Mouse (Mus musculus): ENCODE data around the gene Dgkg. TPM values are rescaled to one million over a fixed set of nuclear protein-coding genes. Genes with fewer than 3 reads are reported as not detected.

Dgkg gene
- total and polyA plus RNA-seq, 2 experiments from 2014 or later, result 6.1 to 12.5 TPM

GRCm38 (mm10) chr16:22527499-22527939 lies 129.5 kb downstream of the Dgkg start:
- no peaks in the 10 kb centered on the region for H3K36me3 ChIP-seq (ENCODE audit: insufficient read depth, low read length)
- H3K9me3 ChIP-seq (ENCODE audit: low read length), result 0 out of 2 replicates have a peak, but pooled peaks cover 2% of the 10 kb centered on the region
- no peaks in the 10 kb centered on the region for H3K27me3 ChIP-seq (ENCODE audit: insufficient read depth, low read length)
- WGBS, result 14% methylated on average over 5 of the region's 5 CpGs
- no peak overlapping the region for H3K4me3 ChIP-seq (ENCODE audit: low read length)
- ATAC-seq (peak; percentile 67), DNase-seq (ENCODE audit: low spot score) (peak; percentile 69)
- H3K4me1 ChIP-seq (ENCODE audit: insufficient read depth, low read length), result no peaks in the 10 kb centered on the region
- H3K27ac ChIP-seq, result no peak overlapping the region
- H3K9ac ChIP-seq (replicated peaks; ENCODE audit: low read length), result no peak overlapping the region
- TF ChIP-seq CTCF (IDR thresholded peaks at IDR 0.05; ENCODE audit: low read depth), result no peak
- H3K4me2 ChIP-seq (ENCODE audit: low read depth, low read length), result no peak overlapping the region

- ATAC-seq, result no peak
- Histone ChIP-seq H3K4me2 (ENCODE audit: low read depth, low read length) (no peak overlapping the region), H3K9me3 (ENCODE audit: low read length) (0 out of 2 replicates have a peak, but pooled peaks cover 2% of the 10 kb centered on the region), H3K27ac (no peak overlapping the region), H3K4me1 (ENCODE audit: insufficient read depth, low read length) (no peaks in the 10 kb centered on the region), H3K9ac (replicated peaks; ENCODE audit: low read length) (no peak overlapping the region), H3K27me3 (ENCODE audit: insufficient read depth, low read length) (no peaks in the 10 kb centered on the region), H3K4me3 (ENCODE audit: low read length) (no peak overlapping the region), H3K36me3 (ENCODE audit: insufficient read depth, low read length) (no peaks in the 10 kb centered on the region)
- no peak for DNase-seq (ENCODE audit: low spot score)
- WGBS, result 95% methylated on average over 4 of the region's 4 CpGs
- TF ChIP-seq CTCF (IDR thresholded peaks at IDR 0.05; ENCODE audit: low read depth), result no peak
These were observed 130.6 kb downstream of the Dgkg start for GRCm38 (mm10) chr16:22526386-22526785.

- ATAC-seq (peak; percentile 93), DNase-seq (ENCODE audit: low spot score) (peak; percentile 87)
- no peaks in the 10 kb centered on the region; the same call in 1 of the 2 replicates for H3K4me1 ChIP-seq (ENCODE audit: insufficient read depth, low read length)
- no peaks in the 10 kb centered on the region for H3K9me3 ChIP-seq (ENCODE audit: low read length)
- peak overlapping the region; percentile 59 for H3K27ac ChIP-seq
- H3K4me3 ChIP-seq (ENCODE audit: low read length), result no peak overlapping the region
- no peaks in the 10 kb centered on the region for H3K36me3 ChIP-seq (ENCODE audit: insufficient read depth, low read length)
- 10% methylated on average over 20 of the region's 20 CpGs for WGBS
- no peak for TF ChIP-seq CTCF (IDR thresholded peaks at IDR 0.05; ENCODE audit: low read depth)
- no peak overlapping the region for H3K4me2 ChIP-seq (ENCODE audit: low read depth, low read length)
- no peaks in the 10 kb centered on the region for H3K27me3 ChIP-seq (ENCODE audit: insufficient read depth, low read length)
- no peak overlapping the region for H3K9ac ChIP-seq (replicated peaks; ENCODE audit: low read length)
These were observed 139.3 kb downstream of the Dgkg start for GRCm38 (mm10) chr16:22517431-22518384.

- no peak for ATAC-seq
- TF ChIP-seq CTCF (IDR thresholded peaks at IDR 0.05; ENCODE audit: low read depth), result no peak
- Histone ChIP-seq H3K27me3 (ENCODE audit: insufficient read depth, low read length) (no peaks in the 10 kb centered on the region), H3K9me3 (ENCODE audit: low read length) (no peaks in the 10 kb centered on the region), H3K9ac (replicated peaks; ENCODE audit: low read length) (no peak overlapping the region), H3K27ac (no peak overlapping the region), H3K36me3 (ENCODE audit: insufficient read depth, low read length) (no peaks in the 10 kb centered on the region), H3K4me2 (ENCODE audit: low read depth, low read length) (no peak overlapping the region), H3K4me1 (ENCODE audit: insufficient read depth, low read length) (no peaks in the 10 kb centered on the region; the same call in 1 of the 2 replicates), H3K4me3 (ENCODE audit: low read length) (no peak overlapping the region)
- 61% methylated on average over 5 of the region's 5 CpGs for WGBS
- no peak for DNase-seq (ENCODE audit: low spot score)
These were observed 141.5 kb downstream of the Dgkg start for GRCm38 (mm10) chr16:22515476-22515875.

- H3K9ac ChIP-seq (replicated peaks; ENCODE audit: low read length), result no peak overlapping the region
- 59% methylated on average over 9 of the region's 9 CpGs for WGBS
- H3K27me3 ChIP-seq (ENCODE audit: insufficient read depth, low read length), result no peaks in the 10 kb centered on the region
- no peaks in the 10 kb centered on the region for H3K9me3 ChIP-seq (ENCODE audit: low read length)
- H3K4me2 ChIP-seq (ENCODE audit: low read depth, low read length), result no peak overlapping the region
- H3K36me3 ChIP-seq (ENCODE audit: insufficient read depth, low read length), result no peaks in the 10 kb centered on the region
- H3K4me3 ChIP-seq (ENCODE audit: low read length), result no peak overlapping the region
- H3K4me1 ChIP-seq (ENCODE audit: insufficient read depth, low read length), result peaks cover 9% of the 10 kb centered on the region
- H3K27ac ChIP-seq, result no peak overlapping the region
- TF ChIP-seq CTCF (IDR thresholded peaks at IDR 0.05; ENCODE audit: low read depth), result no peak
- DNase-seq (ENCODE audit: low spot score) (no peak), ATAC-seq (no peak)
These were observed 146.0 kb downstream of the Dgkg start for GRCm38 (mm10) chr16:22510861-22511637.

GRCm38 (mm10) chr16:22508936-22509563 lies 148.0 kb downstream of the Dgkg start:
- WGBS, result 57% methylated on average over 5 of the region's 5 CpGs
- Histone ChIP-seq H3K9ac (replicated peaks; ENCODE audit: low read length) (no peak overlapping the region), H3K27me3 (ENCODE audit: insufficient read depth, low read length) (no peaks in the 10 kb centered on the region), H3K9me3 (ENCODE audit: low read length) (no peaks in the 10 kb centered on the region), H3K27ac (peak overlapping the region; percentile 72), H3K4me1 (ENCODE audit: insufficient read depth, low read length) (peaks cover 9% of the 10 kb centered on the region), H3K36me3 (ENCODE audit: insufficient read depth, low read length) (no peaks in the 10 kb centered on the region), H3K4me3 (ENCODE audit: low read length) (no peak overlapping the region), H3K4me2 (ENCODE audit: low read depth, low read length) (no peak overlapping the region)
- no peak for TF ChIP-seq CTCF (IDR thresholded peaks at IDR 0.05; ENCODE audit: low read depth)
- ATAC-seq (peak; percentile 94), DNase-seq (ENCODE audit: low spot score) (peak; percentile 68)

All from hindbrain, postnatal 0 days (tissue).